Mouse (Mus musculus): ENCODE measurements around the gene Eipr1. TPM values are rescaled to one million over a fixed set of nuclear protein-coding genes. Genes with fewer than 3 reads are reported as not detected.

Gene Eipr1
- polyA plus RNA-seq, 1 experiment from 2014 or later = 48.9 TPM

DNA sequence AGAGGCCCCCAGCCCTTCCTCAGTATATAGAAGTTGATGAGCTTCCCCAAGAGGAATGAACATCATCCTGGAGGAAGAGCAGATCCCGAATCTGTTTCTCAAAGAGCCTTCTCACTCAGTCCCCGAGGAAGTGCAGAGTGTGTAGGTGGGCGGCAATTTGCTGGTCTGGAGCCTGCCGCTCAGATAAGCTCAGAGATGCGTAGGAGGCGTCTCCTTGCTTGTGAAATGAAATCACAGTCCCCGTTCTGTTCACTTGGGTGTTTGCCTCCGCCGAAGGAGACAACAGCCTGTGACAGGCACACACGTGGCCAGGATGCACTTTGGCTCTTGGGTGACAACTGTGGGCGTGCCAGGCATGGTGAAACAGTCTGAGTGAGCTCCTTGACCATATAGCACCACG is 120.7 kb downstream of the Eipr1 start:
- H3K4me3 ChIP-seq = no peak overlapping the region
- no peak overlapping the region for H3K9ac ChIP-seq
- peaks cover 8% of the 10 kb centered on the region; the same call in 1 of the 2 replicates for H3K36me3 ChIP-seq
- ATAC-seq (ENCODE audit: low FRiP score) = no peak
- H3K4me1 ChIP-seq = peaks cover 11% of the 10 kb centered on the region; the same call in 1 of the 2 replicates
- no peak overlapping the region for H3K4me2 ChIP-seq (replicated peaks)
- 75% methylated on average over 12 of the region's 12 CpGs for WGBS
- no peaks in the 10 kb centered on the region for H3K27me3 ChIP-seq
- H3K27ac ChIP-seq = no peak overlapping the region
- H3K9me3 ChIP-seq (replicated peaks) = no peaks in the 10 kb centered on the region

DNA sequence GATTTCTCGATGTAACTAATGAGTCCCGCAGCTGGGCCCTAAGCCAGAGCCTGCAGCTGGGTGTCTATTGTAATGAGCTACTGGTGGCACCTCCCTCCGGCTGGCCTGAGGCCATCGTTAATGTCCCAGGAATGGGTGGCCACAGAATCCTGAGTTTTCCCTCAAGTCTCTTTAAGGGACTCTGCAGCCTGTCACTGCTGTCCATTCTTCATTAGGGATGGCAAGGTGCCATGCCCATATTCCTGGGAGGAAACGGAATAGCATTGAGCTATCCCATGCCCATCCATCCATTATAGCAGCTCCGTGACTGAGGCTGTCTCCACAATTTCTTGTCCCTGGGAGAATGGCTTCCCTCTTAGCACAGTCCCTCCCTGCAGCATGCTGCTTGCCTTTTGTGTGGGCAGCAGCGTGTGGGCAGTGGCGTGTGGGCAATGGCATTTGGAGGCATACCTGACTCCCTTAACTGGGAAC is 123.2 kb downstream of the Eipr1 start:
- peak; percentile 63 for ATAC-seq (ENCODE audit: low FRiP score)
- H3K9me3 ChIP-seq (replicated peaks) = no peaks in the 10 kb centered on the region
- no peaks in the 10 kb centered on the region for H3K36me3 ChIP-seq
- H3K4me2 ChIP-seq (replicated peaks) = no peak overlapping the region
- H3K27ac ChIP-seq = peak overlapping the region; percentile 77
- 65% methylated on average over 8 of the region's 8 CpGs for WGBS
- H3K27me3 ChIP-seq = no peaks in the 10 kb centered on the region
- no peak overlapping the region for H3K4me3 ChIP-seq
- no peak overlapping the region for H3K9ac ChIP-seq
- peaks cover 17% of the 10 kb centered on the region; the same call in 1 of the 2 replicates for H3K4me1 ChIP-seq

GRCm38 (mm10) chr12:28875471-28875870 is 123.9 kb downstream of the Eipr1 start:
- H3K27me3 ChIP-seq = no peaks in the 10 kb centered on the region
- H3K9me3 ChIP-seq (replicated peaks) = no peaks in the 10 kb centered on the region
- ATAC-seq (ENCODE audit: low FRiP score) = 0 out of 2 replicates have a peak, but pooled peaks have one; percentile 27
- peaks cover 20% of the 10 kb centered on the region for H3K4me1 ChIP-seq
- H3K36me3 ChIP-seq = no peaks in the 10 kb centered on the region
- no peak overlapping the region for H3K4me2 ChIP-seq (replicated peaks)
- 68% methylated on average over 8 of the region's 8 CpGs for WGBS
- no peak overlapping the region for H3K9ac ChIP-seq
- H3K27ac ChIP-seq = peak overlapping the region; percentile 77
- no peak overlapping the region for H3K4me3 ChIP-seq

DNA sequence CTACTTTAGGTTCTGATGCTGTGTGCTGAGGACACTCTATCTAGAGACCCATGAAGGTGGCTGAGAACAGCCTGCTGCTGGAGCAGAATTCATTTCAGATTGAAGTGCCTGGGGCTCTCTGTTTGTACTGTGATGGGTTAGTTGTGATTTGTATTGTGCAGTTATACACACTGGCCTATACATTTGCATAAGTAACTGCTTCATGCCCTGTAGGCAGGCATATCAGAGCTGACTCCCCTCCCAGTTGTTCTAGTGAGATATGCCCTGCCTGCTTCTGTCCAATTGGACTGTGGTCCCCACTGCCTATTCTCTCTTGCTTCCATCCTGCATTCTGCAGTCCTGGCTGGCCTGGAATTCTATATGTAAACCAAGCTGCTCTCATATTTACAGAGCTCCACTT is 128.9 kb downstream of the Eipr1 start:
- Histone ChIP-seq H3K9me3 (replicated peaks) (no peaks in the 10 kb centered on the region), H3K27ac (peak overlapping the region; percentile 74), H3K4me2 (replicated peaks) (no peak overlapping the region), H3K9ac (no peak overlapping the region), H3K36me3 (no peaks in the 10 kb centered on the region), H3K27me3 (no peaks in the 10 kb centered on the region), H3K4me3 (no peak overlapping the region), H3K4me1 (peaks cover 19% of the 10 kb centered on the region)
- peak; percentile 32; the same call in 1 of the 2 replicates for ATAC-seq (ENCODE audit: low FRiP score)

- no peak for ATAC-seq (ENCODE audit: low FRiP score)
These were observed 136.1 kb downstream of the Eipr1 start for GRCm38 (mm10) chr12:28887712-28888111.

GRCm38 (mm10) chr12:28889068-28889674 is 137.6 kb downstream of the Eipr1 start:
- Histone ChIP-seq H3K36me3 (no peaks in the 10 kb centered on the region), H3K27ac (peak overlapping the region; percentile 72), H3K27me3 (peaks cover 5% of the 10 kb centered on the region; the same call in 1 of the 2 replicates), H3K9me3 (replicated peaks) (no peaks in the 10 kb centered on the region), H3K4me1 (peaks cover 12% of the 10 kb centered on the region), H3K9ac (no peak overlapping the region), H3K4me2 (replicated peaks) (no peak overlapping the region), H3K4me3 (no peak overlapping the region)
- ATAC-seq (ENCODE audit: low FRiP score) = peak; percentile 67
- 32% methylated on average over 7 of the region's 7 CpGs for WGBS

More at GRCm38 (mm10) chr12:28887712-28888111, 136.1 kb downstream of the Eipr1 start:
- 85% methylated on average over 6 of the region's 6 CpGs for WGBS
- Histone ChIP-seq H3K27me3 (peaks cover 5% of the 10 kb centered on the region; the same call in 1 of the 2 replicates), H3K27ac (no peak overlapping the region), H3K9me3 (replicated peaks) (no peaks in the 10 kb centered on the region), H3K4me3 (no peak overlapping the region), H3K36me3 (no peaks in the 10 kb centered on the region), H3K9ac (no peak overlapping the region), H3K4me1 (peaks cover 12% of the 10 kb centered on the region), H3K4me2 (replicated peaks) (no peak overlapping the region)

- 56% methylated on average over 5 of the region's 5 CpGs for WGBS
- Histone ChIP-seq H3K9me3 (replicated peaks) (no peaks in the 10 kb centered on the region), H3K27ac (no peak overlapping the region), H3K4me3 (no peak overlapping the region), H3K9ac (no peak overlapping the region), H3K27me3 (peaks cover under 1% of the 10 kb centered on the region; the same call in 1 of the 2 replicates), H3K4me2 (replicated peaks) (no peak overlapping the region), H3K4me1 (peaks cover 14% of the 10 kb centered on the region), H3K36me3 (no peaks in the 10 kb centered on the region)
- no peak for ATAC-seq (ENCODE audit: low FRiP score)
These were observed 139.9 kb downstream of the Eipr1 start for GRCm38 (mm10) chr12:28891523-28891922.

DNA sequence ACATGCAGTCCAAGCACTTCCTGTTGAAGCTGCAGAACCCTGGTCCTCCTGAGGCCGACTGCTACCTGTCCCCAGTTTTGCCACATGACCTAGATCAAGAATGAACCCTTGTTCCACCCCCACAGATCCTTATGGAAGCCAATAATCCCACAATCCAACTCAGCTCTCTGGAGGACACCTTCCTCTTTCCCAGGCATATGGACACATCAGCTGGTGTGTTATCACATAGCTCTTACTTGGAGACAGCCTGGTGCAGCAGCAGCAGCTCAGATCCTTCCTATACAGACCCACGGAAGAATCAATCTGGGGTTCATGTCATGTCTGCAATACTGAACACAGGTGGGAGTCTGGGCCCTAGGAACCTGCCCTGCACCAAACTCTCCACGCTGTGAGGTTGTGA is 145.0 kb downstream of the Eipr1 start:
- 85% methylated on average over 3 of the region's 3 CpGs for WGBS

GRCm38 (mm10) chr12:28898307-28898706 is 146.7 kb downstream of the Eipr1 start:
- H3K9me3 ChIP-seq (replicated peaks) = no peaks in the 10 kb centered on the region
- no peaks in the 10 kb centered on the region for H3K27me3 ChIP-seq
- no peak overlapping the region for H3K9ac ChIP-seq
- H3K4me2 ChIP-seq (replicated peaks) = no peak overlapping the region
- H3K4me1 ChIP-seq = peaks cover 4% of the 10 kb centered on the region
- peak overlapping the region; percentile 24; the same call in 1 of the 2 replicates for H3K27ac ChIP-seq
- WGBS = 87% methylated on average over 6 of the region's 6 CpGs
- no peak overlapping the region for H3K4me3 ChIP-seq
- ATAC-seq (ENCODE audit: low FRiP score) = no peak
- H3K36me3 ChIP-seq = no peaks in the 10 kb centered on the region

More for the DNA sequence above, 145.0 kb downstream of the Eipr1 start:
- H3K9me3 ChIP-seq (replicated peaks) = no peaks in the 10 kb centered on the region
- no peak overlapping the region for H3K4me2 ChIP-seq (replicated peaks)
- no peak for ATAC-seq (ENCODE audit: low FRiP score)
- no peak overlapping the region for H3K9ac ChIP-seq
- no peak overlapping the region for H3K4me3 ChIP-seq
- no peak overlapping the region for H3K27ac ChIP-seq
- no peaks in the 10 kb centered on the region for H3K27me3 ChIP-seq
- peaks cover 4% of the 10 kb centered on the region for H3K4me1 ChIP-seq
- H3K36me3 ChIP-seq = no peaks in the 10 kb centered on the region

DNA sequence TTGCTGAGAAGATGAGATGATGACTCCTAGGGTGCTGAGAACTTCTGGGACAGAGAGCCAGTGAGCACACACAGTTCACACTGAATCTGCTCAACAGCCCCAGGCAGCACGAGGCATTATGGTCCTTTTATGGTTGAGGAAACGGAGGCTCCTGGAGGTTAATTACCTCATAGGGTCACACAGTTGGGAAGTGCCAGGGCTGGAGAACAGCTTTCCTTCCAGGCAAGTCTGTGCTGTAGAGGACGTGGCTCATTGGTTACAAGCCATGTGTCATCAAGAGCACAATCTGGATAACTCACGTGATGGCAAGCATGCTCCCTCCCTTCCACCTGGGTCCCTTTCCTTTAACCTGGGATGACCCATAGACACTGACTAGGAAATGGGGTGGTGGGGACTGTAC is 148.1 kb downstream of the Eipr1 start:
- no peaks in the 10 kb centered on the region for H3K9me3 ChIP-seq (replicated peaks)
- 52% methylated on average over 4 of the region's 4 CpGs for WGBS
- no peak overlapping the region for H3K4me3 ChIP-seq
- H3K27ac ChIP-seq = no peak overlapping the region
- no peak overlapping the region for H3K9ac ChIP-seq
- peaks cover 4% of the 10 kb centered on the region for H3K4me1 ChIP-seq
- no peaks in the 10 kb centered on the region for H3K36me3 ChIP-seq
- H3K4me2 ChIP-seq (replicated peaks) = no peak overlapping the region
- no peaks in the 10 kb centered on the region for H3K27me3 ChIP-seq
- ATAC-seq (ENCODE audit: low FRiP score) = no peak

DNA sequence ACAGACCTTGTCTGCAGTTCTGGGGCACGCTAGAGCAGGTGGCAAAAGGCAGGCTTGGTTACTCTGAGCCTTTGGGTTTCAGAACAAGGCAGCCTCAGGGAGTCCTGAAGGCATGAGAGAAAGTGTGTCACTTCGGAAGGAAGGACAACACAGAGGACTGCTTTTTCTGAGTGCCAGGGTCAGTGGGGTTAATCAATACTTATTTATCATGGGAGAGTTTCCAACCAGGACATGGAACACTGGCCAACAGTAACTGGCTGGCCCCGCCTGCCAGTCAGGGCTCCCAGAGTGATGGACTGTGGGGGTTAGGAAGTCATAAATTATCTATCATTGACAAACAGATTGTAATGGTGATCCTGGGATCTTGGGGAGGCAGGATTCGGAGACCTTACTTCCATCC is 148.7 kb downstream of the Eipr1 start:
- 74% methylated on average over 4 of the region's 4 CpGs for WGBS
- Histone ChIP-seq H3K4me2 (replicated peaks) (no peak overlapping the region), H3K27ac (no peak overlapping the region), H3K9ac (no peak overlapping the region), H3K4me1 (peaks cover 4% of the 10 kb centered on the region), H3K27me3 (no peaks in the 10 kb centered on the region), H3K4me3 (no peak overlapping the region), H3K9me3 (replicated peaks) (no peaks in the 10 kb centered on the region), H3K36me3 (no peaks in the 10 kb centered on the region)
- no peak for ATAC-seq (ENCODE audit: low FRiP score)

GRCm38 (mm10) chr12:28902132-28902531 is 150.5 kb downstream of the Eipr1 start:
- H3K27ac ChIP-seq = no peak overlapping the region
- no peaks in the 10 kb centered on the region for H3K27me3 ChIP-seq
- WGBS = 93% methylated on average over 3 of the region's 3 CpGs
- H3K4me3 ChIP-seq = no peak overlapping the region
- no peaks in the 10 kb centered on the region for H3K36me3 ChIP-seq
- no peak for ATAC-seq (ENCODE audit: low FRiP score)
- no peak overlapping the region for H3K9ac ChIP-seq
- H3K4me1 ChIP-seq = peaks cover 10% of the 10 kb centered on the region
- H3K9me3 ChIP-seq (replicated peaks) = no peaks in the 10 kb centered on the region
- no peak overlapping the region for H3K4me2 ChIP-seq (replicated peaks)

- H3K27me3 ChIP-seq = no peaks in the 10 kb centered on the region
- H3K4me3 ChIP-seq = no peak overlapping the region
- no peaks in the 10 kb centered on the region for H3K36me3 ChIP-seq
- no peak overlapping the region for H3K9ac ChIP-seq
- H3K4me2 ChIP-seq (replicated peaks) = no peak overlapping the region
- peak overlapping the region; percentile 49 for H3K27ac ChIP-seq
- WGBS = 81% methylated on average over 4 of the region's 4 CpGs
- H3K9me3 ChIP-seq (replicated peaks) = no peaks in the 10 kb centered on the region
- no peak for ATAC-seq (ENCODE audit: low FRiP score)
- H3K4me1 ChIP-seq = peaks cover 20% of the 10 kb centered on the region
These were observed 151.5 kb downstream of the Eipr1 start for GRCm38 (mm10) chr12:28903082-28903481.
